Mouse (Mus musculus): ENCODE data around the gene Olfr1239. TPM values are rescaled to one million over a fixed set of nuclear protein-coding genes. Genes with fewer than 3 reads are reported as not detected.

The Olfr1239 gene
- polyA plus RNA-seq (2014; fragmentation: Nextera tagmentation; extraction: Ambion mirVana): not detected in 2 replicates

DNA sequence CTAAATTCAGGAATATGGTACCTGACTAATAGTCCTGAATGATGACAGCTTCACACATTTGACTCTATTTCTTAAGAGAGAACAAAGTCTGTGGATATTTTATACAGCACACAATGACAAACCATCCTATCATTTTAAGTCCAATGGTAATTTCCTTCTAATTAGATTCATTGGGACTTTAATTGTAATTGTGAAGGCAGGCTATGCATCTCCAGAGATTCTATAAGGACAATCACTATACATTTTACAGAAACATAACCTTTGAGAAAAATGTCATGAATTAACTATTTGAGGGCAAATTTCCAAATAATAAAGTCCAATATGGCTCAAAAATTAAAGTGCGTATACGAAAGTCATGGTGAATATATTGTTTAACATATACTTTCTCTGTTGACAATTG is at the start of gene Olfr1239:
Gene Olfr1239, minus strand, starts transcription at position 101 of the 400 bp plus-strand sequence.
- Histone ChIP-seq H3K4me2 (ENCODE audit: low read depth, low read length) (no peak within 1 kb of the TSS), H3K9me3 (ENCODE audit: control insufficient read depth, low read length) (no peaks in the 10 kb centered on the region), H3K4me1 (ENCODE audit: control insufficient read depth, insufficient read depth, low read length) (no peaks in the 10 kb centered on the region), H3K27me3 (ENCODE audit: control insufficient read depth, insufficient read depth, low read length) (no peaks in the 10 kb centered on the region), H3K27ac (ENCODE audit: low read depth, low read length) (no peak within 1 kb of the TSS), H3K4me3 (ENCODE audit: low read depth, low read length) (no peak within 1 kb of the TSS), H3K9ac (replicated peaks; ENCODE audit: low read depth, low read length) (no peak within 1 kb of the TSS), H3K36me3 (ENCODE audit: control insufficient read depth, insufficient read depth, low read length) (no peaks in the 10 kb centered on the region)
- no peak for ATAC-seq (ENCODE audit: low read depth)
- 98% methylated on average over 2 of the region's 2 CpGs for WGBS

DNA sequence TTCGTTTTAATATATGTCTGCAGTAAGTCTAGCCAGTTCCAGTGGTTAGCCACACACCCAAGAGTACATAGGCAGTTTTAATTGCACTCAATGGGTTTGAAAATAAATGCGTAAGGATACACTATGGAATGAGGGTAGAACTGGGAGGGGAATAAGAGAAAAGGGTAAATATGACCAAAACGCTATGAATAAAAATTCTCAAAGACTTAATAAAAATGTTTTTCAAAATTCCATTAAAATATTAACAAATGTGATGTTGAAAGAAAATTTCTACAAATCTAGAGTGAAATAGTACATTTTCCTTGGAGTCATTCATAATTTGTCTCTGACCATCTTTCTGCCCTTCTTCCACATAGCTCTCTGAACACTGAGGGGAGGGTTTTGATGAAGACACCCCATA is 22.7 kb upstream of the Olfr1239 start, which contains the start of gene Olfr1240:
Gene Olfr1240, minus strand, starts transcription at position 101 of the 400 bp plus-strand sequence.
- no peak within 1 kb of the TSS for H3K4me3 ChIP-seq (ENCODE audit: low read depth, low read length)
- ATAC-seq (ENCODE audit: low read depth): no peak
- no peaks in the 10 kb centered on the region for H3K4me1 ChIP-seq (ENCODE audit: control insufficient read depth, insufficient read depth, low read length)
- H3K4me2 ChIP-seq (ENCODE audit: low read depth, low read length): no peak within 1 kb of the TSS
- WGBS: 88% methylated on average over 3 of the region's 3 CpGs
- no peaks in the 10 kb centered on the region for H3K9me3 ChIP-seq (ENCODE audit: control insufficient read depth, low read length)
- no peaks in the 10 kb centered on the region for H3K36me3 ChIP-seq (ENCODE audit: control insufficient read depth, insufficient read depth, low read length)
- H3K27me3 ChIP-seq (ENCODE audit: control insufficient read depth, insufficient read depth, low read length): no peaks in the 10 kb centered on the region
- H3K9ac ChIP-seq (replicated peaks; ENCODE audit: low read depth, low read length): no peak within 1 kb of the TSS
- H3K27ac ChIP-seq (ENCODE audit: low read depth, low read length): no peak within 1 kb of the TSS

DNA sequence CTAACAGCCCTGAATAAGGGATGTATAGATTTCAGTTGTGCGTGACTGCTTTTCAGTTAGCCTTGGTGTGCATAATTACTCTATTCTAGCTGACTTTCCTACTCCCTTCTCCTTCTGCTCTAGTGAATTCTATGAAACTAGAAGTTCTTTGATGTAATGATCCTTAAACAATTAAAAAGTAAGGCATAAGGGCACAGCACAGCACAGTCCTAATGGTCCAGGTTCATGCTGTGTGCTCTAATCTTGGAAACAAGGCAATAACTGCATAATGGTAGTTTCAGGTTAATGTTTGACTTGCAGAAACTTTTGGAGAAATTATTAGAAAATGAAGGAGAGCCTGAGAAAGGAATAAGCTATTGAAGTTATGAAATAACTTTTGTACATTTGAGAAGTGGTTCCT is 5.7 kb downstream of the Olfr1239 start:
- Histone ChIP-seq H3K27me3 (ENCODE audit: control insufficient read depth, insufficient read depth, low read length) (no peaks in the 10 kb centered on the region), H3K4me2 (ENCODE audit: low read depth, low read length) (no peak overlapping the region), H3K36me3 (ENCODE audit: control insufficient read depth, insufficient read depth, low read length) (no peaks in the 10 kb centered on the region), H3K9me3 (ENCODE audit: control insufficient read depth, low read length) (no peaks in the 10 kb centered on the region), H3K4me3 (ENCODE audit: low read depth, low read length) (no peak overlapping the region), H3K27ac (ENCODE audit: low read depth, low read length) (no peak overlapping the region), H3K9ac (replicated peaks; ENCODE audit: low read depth, low read length) (no peak overlapping the region), H3K4me1 (ENCODE audit: control insufficient read depth, insufficient read depth, low read length) (no peaks in the 10 kb centered on the region)
- 81% methylated on average over 1 of the region's 1 CpGs for WGBS
- ATAC-seq (ENCODE audit: low read depth): no peak

DNA sequence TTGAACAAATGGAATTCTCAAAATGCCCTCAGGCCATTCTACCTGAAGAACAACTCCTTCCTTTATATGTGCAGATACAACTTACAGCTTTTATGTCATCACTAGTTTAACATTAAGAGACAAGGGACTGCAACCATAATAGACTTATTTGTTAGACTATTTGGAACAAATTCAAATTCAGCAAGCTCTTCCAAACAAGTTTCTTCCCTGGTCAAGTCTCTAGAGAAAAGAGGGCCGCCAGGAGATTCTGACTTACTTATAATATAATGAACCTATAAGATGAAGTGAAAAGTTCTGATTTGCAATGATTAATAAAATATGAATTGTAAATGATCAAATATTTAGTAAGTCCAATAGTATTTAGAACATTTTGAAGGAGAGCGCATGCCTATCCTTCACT is 10.6 kb downstream of the Olfr1239 start, which contains the start of gene Olfr1238:
Gene Olfr1238, minus strand, starts transcription at position 101 of the 400 bp plus-strand sequence.
- 97% methylated on average over 2 of the region's 2 CpGs for WGBS
- no peaks in the 10 kb centered on the region for H3K36me3 ChIP-seq (ENCODE audit: control insufficient read depth, insufficient read depth, low read length)
- no peaks in the 10 kb centered on the region for H3K4me1 ChIP-seq (ENCODE audit: control insufficient read depth, insufficient read depth, low read length)
- no peak within 1 kb of the TSS for H3K4me2 ChIP-seq (ENCODE audit: low read depth, low read length)
- H3K9me3 ChIP-seq (ENCODE audit: control insufficient read depth, low read length): no peaks in the 10 kb centered on the region
- no peak within 1 kb of the TSS for H3K9ac ChIP-seq (replicated peaks; ENCODE audit: low read depth, low read length)
- no peak for ATAC-seq (ENCODE audit: low read depth)
- H3K27ac ChIP-seq (ENCODE audit: low read depth, low read length): no peak within 1 kb of the TSS
- H3K27me3 ChIP-seq (ENCODE audit: control insufficient read depth, insufficient read depth, low read length): no peaks in the 10 kb centered on the region
- no peak within 1 kb of the TSS for H3K4me3 ChIP-seq (ENCODE audit: low read depth, low read length)

DNA sequence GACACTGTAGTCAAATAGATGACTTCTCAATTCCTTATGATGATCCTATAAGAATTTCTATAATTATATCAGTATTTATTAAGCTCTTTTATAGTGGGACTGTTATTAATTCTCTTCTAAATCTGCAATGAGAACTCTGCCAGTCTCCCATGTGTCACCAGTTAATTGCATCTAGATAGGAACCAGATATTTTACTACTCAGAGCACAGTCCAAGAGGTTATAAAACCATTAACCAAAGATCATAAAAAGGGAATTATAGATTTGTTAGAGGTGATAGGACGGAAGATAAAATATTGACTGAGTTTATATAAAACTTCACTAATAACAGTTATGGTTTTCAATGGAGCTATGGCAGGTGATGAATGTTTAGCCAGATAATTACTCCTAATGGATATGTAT is 19.3 kb downstream of the Olfr1239 start:
- Histone ChIP-seq H3K9ac (replicated peaks; ENCODE audit: low read depth, low read length) (no peak overlapping the region), H3K27ac (ENCODE audit: low read depth, low read length) (no peak overlapping the region), H3K4me1 (ENCODE audit: control insufficient read depth, insufficient read depth, low read length) (no peaks in the 10 kb centered on the region), H3K4me2 (ENCODE audit: low read depth, low read length) (no peak overlapping the region), H3K27me3 (ENCODE audit: control insufficient read depth, insufficient read depth, low read length) (no peaks in the 10 kb centered on the region), H3K4me3 (ENCODE audit: low read depth, low read length) (no peak overlapping the region), H3K36me3 (ENCODE audit: control insufficient read depth, insufficient read depth, low read length) (no peaks in the 10 kb centered on the region), H3K9me3 (ENCODE audit: control insufficient read depth, low read length) (no peaks in the 10 kb centered on the region)
- ATAC-seq (ENCODE audit: low read depth): no peak
- 79% methylated on average over 1 of the region's 1 CpGs for WGBS

Other genes with a start within 250 kb of the Olfr1239 start
- not detected in 2 replicates for gene Olfr1225, start 245.7 kb downstream of the Olfr1239 start, polyA plus RNA-seq (2014; fragmentation: Nextera tagmentation; extraction: Ambion mirVana)
- not detected in 2 replicates for gene Olfr1226, start 220.4 kb downstream of the Olfr1239 start, polyA plus RNA-seq (2014; fragmentation: Nextera tagmentation; extraction: Ambion mirVana)
- not detected in 2 replicates for gene Olfr1228, start 166.3 kb downstream of the Olfr1239 start, polyA plus RNA-seq (2014; fragmentation: Nextera tagmentation; extraction: Ambion mirVana)
- gene Olfr1229, start 132.4 kb downstream of the Olfr1239 start, polyA plus RNA-seq (2014; fragmentation: Nextera tagmentation; extraction: Ambion mirVana): not detected in 2 replicates
- gene Olfr1230, start 123.1 kb downstream of the Olfr1239 start, polyA plus RNA-seq (2014; fragmentation: Nextera tagmentation; extraction: Ambion mirVana): not detected in 2 replicates
- gene Olfr1231, start 113.3 kb downstream of the Olfr1239 start, polyA plus RNA-seq (2014; fragmentation: Nextera tagmentation; extraction: Ambion mirVana): not detected in 2 replicates
- not detected in 2 replicates for gene Olfr1232, start 90.7 kb downstream of the Olfr1239 start, polyA plus RNA-seq (2014; fragmentation: Nextera tagmentation; extraction: Ambion mirVana)
- not detected in 2 replicates for gene Olfr1233, start 78.0 kb downstream of the Olfr1239 start, polyA plus RNA-seq (2014; fragmentation: Nextera tagmentation; extraction: Ambion mirVana)
- gene Olfr1234, start 55.5 kb downstream of the Olfr1239 start, polyA plus RNA-seq (2014; fragmentation: Nextera tagmentation; extraction: Ambion mirVana): not detected in 2 replicates
- gene Olfr1238, start 10.7 kb downstream of the Olfr1239 start, polyA plus RNA-seq (2014; fragmentation: Nextera tagmentation; extraction: Ambion mirVana): not detected in 2 replicates
- gene Olfr1240, start 22.6 kb upstream of the Olfr1239 start, polyA plus RNA-seq (2014; fragmentation: Nextera tagmentation; extraction: Ambion mirVana): not detected in 2 replicates
- not detected in 2 replicates for gene Olfr1241, start 66.7 kb upstream of the Olfr1239 start, polyA plus RNA-seq (2014; fragmentation: Nextera tagmentation; extraction: Ambion mirVana)
- gene Olfr1242, start 77.9 kb upstream of the Olfr1239 start, polyA plus RNA-seq (2014; fragmentation: Nextera tagmentation; extraction: Ambion mirVana): not detected in 2 replicates
- not detected in 2 replicates for gene Olfr1243, start 111.1 kb upstream of the Olfr1239 start, polyA plus RNA-seq (2014; fragmentation: Nextera tagmentation; extraction: Ambion mirVana)
- gene Olfr1245, start 158.0 kb upstream of the Olfr1239 start, polyA plus RNA-seq (2014; fragmentation: Nextera tagmentation; extraction: Ambion mirVana): not detected in 2 replicates
- not detected in 2 replicates for gene Olfr1246, start 172.8 kb upstream of the Olfr1239 start, polyA plus RNA-seq (2014; fragmentation: Nextera tagmentation; extraction: Ambion mirVana)
- gene Olfr1247, start 193.7 kb upstream of the Olfr1239 start, polyA plus RNA-seq (2014; fragmentation: Nextera tagmentation; extraction: Ambion mirVana): not detected in 2 replicates
- not detected in 2 replicates for gene Olfr1248, start 197.8 kb upstream of the Olfr1239 start, polyA plus RNA-seq (2014; fragmentation: Nextera tagmentation; extraction: Ambion mirVana)
- gene Olfr1249, start 214.6 kb upstream of the Olfr1239 start, polyA plus RNA-seq (2014; fragmentation: Nextera tagmentation; extraction: Ambion mirVana): not detected in 2 replicates
- not detected in 2 replicates for gene Olfr1250, start 241.1 kb upstream of the Olfr1239 start, polyA plus RNA-seq (2014; fragmentation: Nextera tagmentation; extraction: Ambion mirVana)